Mouse (Mus musculus): ENCODE results near the gene Bicra. TPM values are rescaled to one million over a fixed set of nuclear protein-coding genes. Genes with fewer than 3 reads are reported as not detected.

Gene Bicra
- total and polyA plus RNA-seq, 3 experiments: 0.81 to 14.1 TPM; not detected in 1

- H3K79me2 ChIP-seq (ENCODE audit: control insufficient read depth, insufficient read depth, low read length, poor library complexity): no peaks in the 10 kb centered on the region
- no peaks in the 10 kb centered on the region for H3K36me3 ChIP-seq (ENCODE audit: control insufficient read depth in 1 of 2, insufficient read depth in 2 of 2, low read length in 2 of 2)
- H3K27me3 ChIP-seq (ENCODE audit: control insufficient read depth in 1 of 2, insufficient read depth in 2 of 2, low read length in 2 of 2): no peaks in the 10 kb centered on the region
- no peak for DNase-seq (ENCODE audit: low read depth, low spot score)
- H3K4me3 ChIP-seq (ENCODE audit: control insufficient read depth in 1 of 2, insufficient read depth in 1 of 2, low read depth in 2 of 2, low read length in 2 of 2): no peak overlapping the region
- TF ChIP-seq MAZ (IDR thresholded peaks at IDR 0.05; ENCODE audit: low read depth, low read length) (no peak), NRF1 (IDR thresholded peaks at IDR 0.05; ENCODE audit: insufficient read depth, low read depth, low read length, poor library complexity, severe bottlenecking) (no peak), GABPA (IDR thresholded peaks at IDR 0.05; ENCODE audit: low read depth, low read length) (no peak), CHD2 (IDR thresholded peaks at IDR 0.05; ENCODE audit: low read length) (no peak), MXI1 (IDR thresholded peaks at IDR 0.05; ENCODE audit: low read depth, low read length) (no peak), KAT2A (conservative IDR thresholded peaks at IDR 0.05; ENCODE audit: low read depth, low read length) (no peak), RCOR1 (IDR thresholded peaks at IDR 0.05; ENCODE audit: low read depth, low read length) (no peak), HCFC1 (IDR thresholded peaks at IDR 0.05; ENCODE audit: low read depth, low read length) (no peak), MAFK (IDR thresholded peaks at IDR 0.05; ENCODE audit: borderline replicate concordance, low read depth, low read length) (no peak), USF1 (IDR thresholded peaks at IDR 0.05; ENCODE audit: low read depth, low read length) (no peak), CHD1 (IDR thresholded peaks at IDR 0.05; ENCODE audit: low read depth, low read length) (no peak), CTCF (IDR thresholded peaks at IDR 0.05 in 2 of 3, conservative IDR thresholded peaks at IDR 0.05 in 1 of 3; ENCODE audit: control insufficient read depth in 1 of 3, insufficient read depth in 1 of 3, low read depth in 2 of 3, low read length in 3 of 3, poor library complexity in 1 of 3, severe bottlenecking in 1 of 3) (no peak), UBTF (IDR thresholded peaks at IDR 0.05; ENCODE audit: borderline replicate concordance, insufficient read depth, low read depth, low read length) (no peak), POLR2A (IDR thresholded peaks at IDR 0.05; ENCODE audit: control insufficient read depth in 1 of 2, insufficient read depth in 1 of 2, low read depth in 1 of 2, low read length in 2 of 2, poor library complexity in 1 of 2) (no peak)
- H3K4me1 ChIP-seq (ENCODE audit: control insufficient read depth in 1 of 2, insufficient read depth in 2 of 2, low read length in 2 of 2): no peaks in the 10 kb centered on the region
- H3K9ac ChIP-seq (ENCODE audit: control insufficient read depth, low read depth, low read length, poor library complexity, severe bottlenecking): no peak overlapping the region
- no peak overlapping the region for H3K27ac ChIP-seq (ENCODE audit: control insufficient read depth, low read depth, low read length)
- no peaks in the 10 kb centered on the region for H3K9me3 ChIP-seq (replicated peaks; ENCODE audit: insufficient read depth, low read length)
These were observed 38.1 kb downstream of the Bicra start for GRCm38 (mm10) chr7:16009636-16010035.

- H3K4me1 ChIP-seq (ENCODE audit: control insufficient read depth in 1 of 2, insufficient read depth in 2 of 2, low read length in 2 of 2): peaks cover 15 to 25% of the 10 kb centered on the region in 2 experiments
These were observed 42.7 kb downstream of the Bicra start for GRCm38 (mm10) chr7:16005020-16005419.

More at GRCm38 (mm10) chr7:16005020-16005419, 42.7 kb downstream of the Bicra start:
- no peaks in the 10 kb centered on the region for H3K79me2 ChIP-seq (ENCODE audit: control insufficient read depth, insufficient read depth, low read length, poor library complexity)
- H3K27ac ChIP-seq (ENCODE audit: control insufficient read depth, low read depth, low read length): no peak overlapping the region
- DNase-seq (ENCODE audit: low read depth, low spot score): no peak
- H3K27me3 ChIP-seq (ENCODE audit: control insufficient read depth in 1 of 2, insufficient read depth in 2 of 2, low read length in 2 of 2): no peaks in the 10 kb centered on the region
- H3K9me3 ChIP-seq (replicated peaks; ENCODE audit: insufficient read depth, low read length): no peaks in the 10 kb centered on the region
- H3K4me3 ChIP-seq (ENCODE audit: control insufficient read depth in 1 of 2, insufficient read depth in 1 of 2, low read depth in 2 of 2, low read length in 2 of 2): no peak overlapping the region
- TF ChIP-seq TBP (IDR thresholded peaks at IDR 0.05; ENCODE audit: low read depth, low read length) (no peak), RCOR1 (IDR thresholded peaks at IDR 0.05; ENCODE audit: low read depth, low read length) (no peak), CHD2 (IDR thresholded peaks at IDR 0.05; ENCODE audit: low read length) (no peak), HCFC1 (IDR thresholded peaks at IDR 0.05; ENCODE audit: low read depth, low read length) (no peak), RAD21 (IDR thresholded peaks at IDR 0.05; ENCODE audit: low read depth, low read length) (no peak), NRF1 (IDR thresholded peaks at IDR 0.05; ENCODE audit: insufficient read depth, low read depth, low read length, poor library complexity, severe bottlenecking) (no peak)
- H3K36me3 ChIP-seq (ENCODE audit: control insufficient read depth in 1 of 2, insufficient read depth in 2 of 2, low read length in 2 of 2): peaks cover 0 to 20% of the 10 kb centered on the region in 2 experiments; a peak in 3 of 4 replicates
- no peak overlapping the region for H3K9ac ChIP-seq (ENCODE audit: control insufficient read depth, low read depth, low read length, poor library complexity, severe bottlenecking)

Measured in MEL (cell line).